Mouse (Mus musculus): ENCODE results near the gene Dnaja4.

DNA sequence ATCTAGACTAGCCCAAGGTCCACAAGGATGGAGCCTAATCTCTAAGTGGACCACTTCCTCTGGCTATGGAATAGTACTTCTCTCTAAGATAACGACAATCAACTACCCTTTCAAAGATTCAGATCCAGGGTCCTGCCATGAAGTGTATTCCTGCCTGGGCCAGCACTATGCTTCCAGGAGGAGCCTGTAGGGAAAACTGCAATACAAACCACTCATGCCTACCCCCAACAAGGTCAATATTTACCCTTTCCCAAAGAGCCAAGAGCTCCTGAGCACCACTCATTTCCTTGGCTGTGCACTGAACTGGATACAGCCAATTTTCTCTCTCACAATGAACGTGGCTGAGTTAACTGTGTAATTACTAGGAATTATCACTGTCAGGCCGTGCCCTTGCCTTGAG is 18.9 kb downstream of the Dnaja4 start:
- TF ChIP-seq CTCF (conservative IDR thresholded peaks at IDR 0.05; ENCODE audit: low read length) = no peak
- no peak for TF ChIP-seq NANOG (IDR thresholded peaks at IDR 0.05; ENCODE audit: borderline replicate concordance, low read length)
- no peak for TF ChIP-seq POU5F1 (IDR thresholded peaks at IDR 0.05; ENCODE audit: borderline replicate concordance, low read length)
